In genomic region chr11:3931511-3932211, GRCm38 (mm10) we compare ENCODE assay signal across 7 mouse cellular contexts. TPM values are rescaled to one million over a fixed set of nuclear protein-coding genes. Genes with fewer than 3 reads are reported as not detected.
A peak's percentile ranks its signal among the peaks of the same experiment; 100 is the strongest.
DNase-seq lines count a peak whose midpoint lies in the region; ATAC-seq lines count a peak whose summit lies in the region.

Gene Tcn2, minus strand, starts transcription at chr11:3932159.

- H3K4me1 ChIP-seq in intestine, embryonic 15.5 days (replicated peaks): peaks cover 7% of the 10 kb centered on the region; the same call in 1 of the 2 replicates

- H3K36me3 ChIP-seq in intestine, embryonic 15.5 days: no peaks in the 10 kb centered on the region

- intact Hi-C loops in gastrocnemius, postnatal 36 days (cut with DNase I): no loop called here
- intact Hi-C loops in left cerebral cortex, postnatal 25 days (cut with DNase I): loop anchor here (10.0 kb wide), 1 partner anchor 467 kb away; no protein-coding TSS in a partner anchor

- under 1% methylated on average over 19 of the region's 26 CpGs for WGBS in intestine, embryonic 15.5 days

- peak within 1 kb of the TSS; percentile 74 for H3K4me2 ChIP-seq in intestine, embryonic 15.5 days (replicated peaks)

- no peak within 1 kb of the TSS for H3K27ac ChIP-seq in intestine, embryonic 15.5 days

- no peaks in the 10 kb centered on the region for H3K9me3 ChIP-seq in intestine, embryonic 15.5 days

- peak within 1 kb of the TSS; percentile 49 for H3K4me3 ChIP-seq in intestine, embryonic 15.5 days (replicated peaks)

- H3K9ac ChIP-seq in intestine, embryonic 15.5 days: peak within 1 kb of the TSS; percentile 42

- ATAC-seq in intestine, embryonic 15.5 days: peak; percentile 95

- H3K27me3 ChIP-seq in intestine, embryonic 15.5 days (replicated peaks): no peaks in the 10 kb centered on the region

- peak; percentile 94 for DNase-seq in ZHBTc4 (ENCODE audit: low read depth, low spot score)
- peak; percentile 93 for DNase-seq in embryo, embryonic 10 days (ENCODE audit: low spot score)
- peak; percentile 79 to 84 for DNase-seq in gastrocnemius, postnatal 36 days
- DNase-seq in left cerebral cortex, postnatal 25 days (ENCODE audit: low spot score in 2 of 2): peak; percentile 57 to 61
- peak; percentile 83 for DNase-seq in mesoderm, embryonic 11.5 days (ENCODE audit: low read depth, low spot score)
- DNase-seq in right cerebral cortex, postnatal 36 days (ENCODE audit: low spot score in 2 of 2): peak; percentile 45 to 53

RNA-seq across cellular contexts. Expression of gene Tcn2, which starts in this region (rescaled TPM):
- total RNA-seq in gastrocnemius, postnatal 36 days (2021): 10 to 100 TPM; 15.3 to 15.5 TPM
- 57.5 and 63.7 TPM in 2 replicates for polyA plus RNA-seq in intestine, embryonic 15.5 days (2015; fragmentation: Nextera tagmentation; extraction: Ambion mirVana)
- total RNA-seq in left cerebral cortex, postnatal 25 days (2021): 10 to 100 TPM; 19.6 to 20.4 TPM
